Mouse (Mus musculus): Measurements from ENCODE around the gene Olfr314. TPM values are rescaled to one million over a fixed set of nuclear protein-coding genes. Genes with fewer than 3 reads are reported as not detected.
"Not testable (repeated sequence)": the region's sequence is repeated elsewhere in the genome, so short reads cannot be mapped to it uniquely, and the experiment has no call there.

Olfr314 gene
- polyA plus RNA-seq (2012; rRNA removed) (not detected in 2 replicates), polyA plus RNA-seq (2014; fragmentation: Nextera tagmentation; extraction: Ambion mirVana) (not detected in 2 replicates)

- TF ChIP-seq CTCF (IDR thresholded peaks at IDR 0.05; ENCODE audit: low read depth) (no peak), EP300 (IDR thresholded peaks at IDR 0.05; ENCODE audit: low read depth) (no peak)
- Histone ChIP-seq H3K4me1 (replicated peaks; ENCODE audit: control insufficient read depth in 2 of 2, insufficient read depth in 2 of 2, low read length in 1 of 2) (no peaks in the 10 kb centered on the region), H3K27ac (no peak within 1 kb of the TSS), H3K36me3 (replicated peaks; ENCODE audit: control insufficient read depth, insufficient read depth, low read depth) (no peaks in the 10 kb centered on the region), H3K4me2 (ENCODE audit: low read depth) (no peak within 1 kb of the TSS), H3K9ac (replicated peaks) (no peak within 1 kb of the TSS), H3K9me3 (ENCODE audit: control insufficient read depth, low read length) (no peaks in the 10 kb centered on the region), H3K27me3 (ENCODE audit: control insufficient read depth, insufficient read depth, low read length) (no peaks in the 10 kb centered on the region), H3K4me3 (ENCODE audit: insufficient read depth in 1 of 2, low read depth in 2 of 2, low read length in 2 of 2) (no peak within 1 kb of the TSS)
- no peak for DNase-seq (ENCODE audit: low read depth in 3 of 3, low spot score in 3 of 3)
- 49% methylated on average over 6 of the region's 6 CpGs for WGBS (ENCODE audit: insufficient replicate concordance)
- ATAC-seq (ENCODE audit: insufficient read depth): no peak
These were observed at the start of gene Olfr314 for GRCm38 (mm10) chr11:58782480-58783089. TSS of gene Olfr314 (plus strand) at chr11:58782952.

GRCm38 (mm10) chr11:58733372-58733771, 49.4 kb upstream of the Olfr314 start:
- Histone ChIP-seq H3K36me3 (replicated peaks; ENCODE audit: control insufficient read depth, insufficient read depth, low read depth) (no peaks in the 10 kb centered on the region), H3K9me3 (ENCODE audit: control insufficient read depth, low read length) (no peaks in the 10 kb centered on the region), H3K4me3 (ENCODE audit: insufficient read depth in 1 of 2, low read depth in 2 of 2, low read length in 2 of 2) (no peak overlapping the region), H3K27me3 (ENCODE audit: control insufficient read depth, insufficient read depth, low read length) (no peaks in the 10 kb centered on the region), H3K4me1 (replicated peaks; ENCODE audit: control insufficient read depth in 2 of 2, insufficient read depth in 2 of 2, low read length in 1 of 2) (no peaks in the 10 kb centered on the region), H3K27ac (no peak overlapping the region), H3K9ac (replicated peaks) (no peak overlapping the region), H3K4me2 (ENCODE audit: low read depth) (no peak overlapping the region)
- DNase-seq (ENCODE audit: low read depth in 3 of 3, low spot score in 3 of 3) (no peak), ATAC-seq (ENCODE audit: insufficient read depth) (no peak)
- WGBS (ENCODE audit: insufficient replicate concordance): 40% methylated on average over 3 of the region's 3 CpGs
- no peak for TF ChIP-seq EP300 (IDR thresholded peaks at IDR 0.05; ENCODE audit: low read depth)
- no peak for TF ChIP-seq CTCF (IDR thresholded peaks at IDR 0.05; ENCODE audit: low read depth)

GRCm38 (mm10) chr11:58738792-58739262, 43.9 kb upstream of the Olfr314 start, which contains the start of gene Olfr317:
TSS of gene Olfr317 (minus strand) at chr11:58739212.
- TF ChIP-seq CTCF (IDR thresholded peaks at IDR 0.05; ENCODE audit: low read depth) (no peak), EP300 (IDR thresholded peaks at IDR 0.05; ENCODE audit: low read depth) (no peak)
- ATAC-seq (ENCODE audit: insufficient read depth): no peak
- Histone ChIP-seq H3K4me1 (replicated peaks; ENCODE audit: control insufficient read depth in 2 of 2, insufficient read depth in 2 of 2, low read length in 1 of 2) (no peaks in the 10 kb centered on the region), H3K4me3 (ENCODE audit: insufficient read depth in 1 of 2, low read depth in 2 of 2, low read length in 2 of 2) (no peak within 1 kb of the TSS), H3K36me3 (replicated peaks; ENCODE audit: control insufficient read depth, insufficient read depth, low read depth) (no peaks in the 10 kb centered on the region), H3K4me2 (ENCODE audit: low read depth) (no peak within 1 kb of the TSS), H3K27ac (no peak within 1 kb of the TSS), H3K9me3 (ENCODE audit: control insufficient read depth, low read length) (no peaks in the 10 kb centered on the region), H3K9ac (replicated peaks) (no peak within 1 kb of the TSS), H3K27me3 (ENCODE audit: control insufficient read depth, insufficient read depth, low read length) (no peaks in the 10 kb centered on the region)
- DNase-seq (ENCODE audit: low read depth in 3 of 3, low spot score in 3 of 3): no peak
- WGBS (ENCODE audit: insufficient replicate concordance): 32% methylated on average over 4 of the region's 4 CpGs

GRCm38 (mm10) chr11:58751096-58751495, 31.7 kb upstream of the Olfr314 start:
- H3K4me3 ChIP-seq (ENCODE audit: insufficient read depth in 1 of 2, low read depth in 2 of 2, low read length in 2 of 2); H3K9me3 ChIP-seq (ENCODE audit: control insufficient read depth, low read length); H3K36me3 ChIP-seq (replicated peaks; ENCODE audit: control insufficient read depth, insufficient read depth, low read depth); H3K27me3 ChIP-seq (ENCODE audit: control insufficient read depth, insufficient read depth, low read length); H3K4me2 ChIP-seq (ENCODE audit: low read depth); ATAC-seq (ENCODE audit: insufficient read depth); H3K9ac ChIP-seq (replicated peaks); H3K4me1 ChIP-seq (replicated peaks; ENCODE audit: control insufficient read depth in 2 of 2, insufficient read depth in 2 of 2, low read length in 1 of 2); H3K27ac ChIP-seq; DNase-seq (ENCODE audit: low read depth in 3 of 3, low spot score in 3 of 3): not testable (repeated sequence)
- WGBS (ENCODE audit: insufficient replicate concordance): 73% methylated on average over 18 of the region's 18 CpGs

- DNase-seq (ENCODE audit: low read depth in 3 of 3, low spot score in 3 of 3) (no peak), ATAC-seq (ENCODE audit: insufficient read depth) (no peak)
- no peak within 1 kb of the TSS for H3K9ac ChIP-seq (replicated peaks)
- no peak within 1 kb of the TSS for H3K4me2 ChIP-seq (ENCODE audit: low read depth)
- TF ChIP-seq CTCF (IDR thresholded peaks at IDR 0.05; ENCODE audit: low read depth) (no peak), EP300 (IDR thresholded peaks at IDR 0.05; ENCODE audit: low read depth) (no peak)
- H3K4me3 ChIP-seq (ENCODE audit: insufficient read depth in 1 of 2, low read depth in 2 of 2, low read length in 2 of 2): no peak within 1 kb of the TSS
- H3K36me3 ChIP-seq (replicated peaks; ENCODE audit: control insufficient read depth, insufficient read depth, low read depth): no peaks in the 10 kb centered on the region
- no peak within 1 kb of the TSS for H3K27ac ChIP-seq
- WGBS (ENCODE audit: insufficient replicate concordance): 67% methylated on average over 2 of the region's 2 CpGs
- H3K4me1 ChIP-seq (replicated peaks; ENCODE audit: control insufficient read depth in 2 of 2, insufficient read depth in 2 of 2, low read length in 1 of 2): no peaks in the 10 kb centered on the region
- H3K27me3 ChIP-seq (ENCODE audit: control insufficient read depth, insufficient read depth, low read length): no peaks in the 10 kb centered on the region
- H3K9me3 ChIP-seq (ENCODE audit: control insufficient read depth, low read length): no peaks in the 10 kb centered on the region
These were observed 30.3 kb upstream of the Olfr314 start, which contains the start of gene Olfr316 for GRCm38 (mm10) chr11:58752434-58752833. TSS of gene Olfr316 (plus strand) at chr11:58752734.
